Mouse (Mus musculus) adrenal gland, postnatal 10 days (tissue): ENCODE measurements around the gene Ankrd52. TPM values are rescaled to one million over a fixed set of nuclear protein-coding genes. Genes with fewer than 3 reads are reported as not detected.

Source experiments
- DNase-seq: peaks from one replicate; pipeline ENCODE4 v3.0.0; 2021; ENCODE audit warnings: mixed read lengths
- total RNA-seq, 2 experiments: library from RNA; stranded (reverse); gene quantifications; 2 replicates each; pipeline ENCODE4 v1.2.3; 2021

The Ankrd52 gene
- total RNA-seq, 2 experiments from 2014 or later = 53.3 to 57.8 TPM

DNA sequence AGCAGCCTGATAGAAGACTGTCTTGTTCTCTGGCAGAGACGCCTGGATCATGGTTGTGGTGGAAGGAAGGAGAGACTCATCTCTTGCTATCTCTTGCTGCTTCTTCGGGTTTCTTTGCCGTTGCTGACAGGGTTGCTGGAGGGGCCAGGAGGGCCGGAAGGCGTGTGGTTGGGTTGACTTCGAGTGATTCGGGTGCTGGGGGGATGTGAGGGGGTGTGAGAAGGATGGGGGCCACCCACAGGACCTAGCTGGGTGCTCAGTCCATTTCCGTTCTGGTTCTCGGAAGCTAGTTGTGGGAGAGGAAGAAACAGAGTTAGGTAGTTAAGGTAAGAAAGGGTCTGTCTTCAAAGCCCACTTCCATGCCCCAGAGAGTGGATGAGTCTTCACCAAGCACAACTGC, 24.7 kb downstream of the Ankrd52 start:
- no peak for DNase-seq

DNA sequence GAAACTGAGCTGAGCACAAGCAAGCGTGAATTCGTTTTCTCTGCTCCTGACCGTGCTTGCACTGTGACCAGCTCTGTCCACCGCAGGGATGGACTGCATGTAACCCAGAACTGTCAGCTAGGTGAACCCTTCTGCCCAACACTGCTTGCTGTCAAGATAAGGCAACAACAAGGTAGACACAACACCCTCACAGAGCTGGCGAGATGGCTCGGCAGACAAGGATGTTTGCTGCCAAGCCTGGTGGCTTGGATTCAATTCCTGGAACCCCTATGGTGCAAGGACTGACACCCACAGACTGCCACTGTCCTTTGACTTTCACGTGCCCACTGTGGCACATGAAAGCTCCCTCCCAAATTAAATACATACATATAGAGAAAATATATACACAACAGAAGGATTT, 27.0 kb downstream of the Ankrd52 start:
- no peak for DNase-seq

GRCm38 (mm10) chr10:128408591-128409535, 31.9 kb downstream of the Ankrd52 start:
- peak; percentile 38 for DNase-seq

GRCm38 (mm10) chr10:128409692-128410559, 33.0 kb downstream of the Ankrd52 start:
- peak; percentile 97 for DNase-seq

- DNase-seq = no peak
These were observed 33.6 kb downstream of the Ankrd52 start for GRCm38 (mm10) chr10:128410560-128410845.

GRCm38 (mm10) chr10:128411211-128412054, 34.5 kb downstream of the Ankrd52 start, which contains the start of the genes Nabp2 and Rnf41:
Gene Nabp2, minus strand, starts transcription at chr10:128411492.
Gene Rnf41, plus strand, starts transcription at chr10:128411657.
- peak; percentile 98 for DNase-seq

- DNase-seq = peak; percentile 58
These were observed 35.1 kb downstream of the Ankrd52 start for GRCm38 (mm10) chr10:128412055-128412381.

- DNase-seq = no peak
These were observed 35.6 kb downstream of the Ankrd52 start for GRCm38 (mm10) chr10:128412558-128412957.

DNA sequence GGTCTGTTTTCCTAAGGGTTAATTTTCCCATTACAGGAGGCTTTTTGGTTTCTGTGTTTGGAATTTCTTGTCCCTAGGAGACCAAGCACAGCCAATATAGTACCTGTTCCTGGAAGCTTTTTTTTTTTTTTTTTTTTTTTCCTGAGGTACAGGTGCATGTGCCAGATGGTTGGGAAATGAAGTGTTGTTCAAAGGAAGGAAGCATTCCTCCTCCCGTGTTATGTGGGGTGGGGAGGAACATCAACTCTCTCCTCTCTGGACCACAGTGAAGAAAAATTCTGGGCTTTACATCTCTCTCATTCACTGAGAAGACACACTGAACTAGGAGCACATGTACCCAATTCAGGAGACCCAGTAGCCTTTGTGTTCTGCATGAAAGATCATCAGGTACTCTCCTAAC, 36.2 kb downstream of the Ankrd52 start:
- no peak for DNase-seq

- DNase-seq = no peak
These were observed 37.9 kb downstream of the Ankrd52 start for GRCm38 (mm10) chr10:128414848-128415247.

GRCm38 (mm10) chr10:128422426-128422825, 45.5 kb downstream of the Ankrd52 start:
- no peak for DNase-seq

- DNase-seq = no peak
These were observed 47.7 kb downstream of the Ankrd52 start for GRCm38 (mm10) chr10:128424604-128425003.

DNA sequence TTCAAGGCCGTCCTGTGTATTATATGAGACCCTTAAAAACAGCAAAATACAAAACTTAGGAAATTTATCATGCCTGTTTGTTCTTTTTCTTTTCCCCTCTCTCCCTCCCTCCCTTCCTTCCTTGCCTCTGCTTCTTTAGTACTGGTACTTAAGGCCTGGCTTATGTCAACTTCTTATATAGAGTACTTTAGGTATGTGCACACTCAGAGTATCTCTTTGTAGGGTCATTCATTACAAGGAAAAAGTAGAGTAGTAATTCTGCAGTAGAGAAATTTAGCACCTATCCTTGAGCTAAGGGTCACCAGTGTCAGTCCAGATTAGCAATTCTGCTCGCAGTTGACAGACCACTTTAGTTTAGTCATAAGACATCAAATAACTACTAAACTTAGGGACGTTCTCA, 48.3 kb downstream of the Ankrd52 start:
- DNase-seq = no peak

DNA sequence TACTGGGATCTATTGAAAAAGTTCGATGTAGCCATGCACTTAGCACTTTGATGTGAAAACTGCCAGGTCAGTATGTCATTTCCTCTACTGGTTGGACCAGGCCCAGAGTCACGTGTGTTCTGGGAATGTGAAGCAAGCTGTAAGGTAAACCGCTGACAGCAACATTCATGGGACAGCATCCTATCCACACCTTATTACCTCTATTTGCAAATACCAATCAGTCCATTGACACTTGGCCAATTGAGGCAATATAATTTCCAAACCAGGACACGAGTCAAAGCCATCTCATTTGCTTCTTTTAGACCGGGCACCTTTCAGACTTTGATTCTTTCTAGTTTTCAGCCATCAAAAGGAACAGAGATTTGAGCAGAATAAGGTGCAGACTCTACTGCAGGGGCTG, 52.1 kb downstream of the Ankrd52 start:
- no peak for DNase-seq

DNA sequence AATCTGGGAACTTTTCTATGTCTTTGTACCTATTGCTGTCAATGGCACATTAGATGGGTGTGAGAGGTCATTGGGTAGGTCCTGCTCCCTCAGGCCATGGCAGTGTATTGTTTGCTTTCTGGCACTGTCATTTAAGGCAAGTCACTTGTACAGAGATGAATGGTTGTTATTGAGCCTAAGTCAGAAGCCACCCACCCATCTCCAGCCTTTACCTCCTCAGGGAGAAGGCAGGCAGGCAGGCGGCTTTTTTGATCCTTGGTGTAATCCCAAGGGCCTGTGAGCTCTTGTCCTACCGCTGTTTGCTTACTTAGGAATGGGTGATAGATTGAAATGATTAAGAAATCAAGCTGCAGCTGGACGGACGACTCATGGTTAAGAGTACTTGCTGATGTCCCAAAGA, 52.5 kb downstream of the Ankrd52 start:
- DNase-seq = no peak

- no peak for DNase-seq
These were observed 56.5 kb downstream of the Ankrd52 start for GRCm38 (mm10) chr10:128433417-128433816.

- DNase-seq = no peak
These were observed 57.8 kb downstream of the Ankrd52 start for GRCm38 (mm10) chr10:128434681-128435080.

DNA sequence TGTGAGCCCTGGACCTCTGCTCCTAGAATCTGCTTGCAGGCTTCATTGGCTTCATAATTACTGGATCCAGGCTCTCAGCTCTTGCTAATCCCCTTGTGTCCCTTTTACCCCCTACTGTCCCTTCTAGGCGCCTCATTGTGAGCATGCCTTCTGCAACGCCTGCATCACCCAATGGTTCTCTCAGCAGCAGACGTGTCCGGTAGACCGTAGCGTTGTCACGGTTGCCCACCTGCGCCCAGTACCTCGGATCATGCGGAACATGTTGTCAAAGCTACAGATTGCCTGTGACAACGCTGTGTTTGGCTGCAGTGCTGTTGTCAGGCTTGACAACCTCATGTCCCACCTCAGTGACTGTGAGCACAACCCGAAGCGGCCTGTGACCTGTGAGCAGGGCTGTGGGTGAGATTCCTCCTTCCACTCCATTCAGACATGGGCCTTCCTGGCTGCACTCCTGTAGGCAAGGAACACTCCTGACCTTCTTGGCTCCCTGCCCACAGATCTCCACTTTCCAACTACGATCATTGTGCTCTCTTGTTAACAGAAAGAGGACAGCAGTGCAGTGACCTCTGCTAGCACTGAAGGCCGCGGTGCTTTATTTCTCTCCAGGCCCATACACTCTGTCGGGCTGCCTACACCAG, 58.4 kb downstream of the Ankrd52 start:
- DNase-seq = peak; percentile 88

DNA sequence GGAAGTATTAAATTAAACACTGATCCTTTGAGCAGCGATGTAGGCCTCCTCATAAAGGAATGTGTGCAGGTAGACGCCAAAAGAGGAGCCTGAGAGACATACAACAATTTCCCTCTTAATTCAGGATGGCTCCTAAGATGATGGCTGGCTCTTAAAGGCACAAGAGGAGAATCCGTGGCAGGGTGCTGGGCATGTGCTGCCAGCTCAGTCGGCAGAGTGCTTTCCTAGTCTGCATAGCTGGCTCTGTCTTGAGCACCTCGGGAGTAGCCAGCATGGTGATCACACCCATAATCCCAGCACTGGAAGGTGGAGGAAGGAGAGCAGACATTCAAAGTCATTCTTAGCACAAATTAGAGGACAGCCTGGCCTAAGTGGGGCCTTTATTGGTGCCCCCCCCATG, 59.0 kb downstream of the Ankrd52 start:
- DNase-seq = no peak

DNA sequence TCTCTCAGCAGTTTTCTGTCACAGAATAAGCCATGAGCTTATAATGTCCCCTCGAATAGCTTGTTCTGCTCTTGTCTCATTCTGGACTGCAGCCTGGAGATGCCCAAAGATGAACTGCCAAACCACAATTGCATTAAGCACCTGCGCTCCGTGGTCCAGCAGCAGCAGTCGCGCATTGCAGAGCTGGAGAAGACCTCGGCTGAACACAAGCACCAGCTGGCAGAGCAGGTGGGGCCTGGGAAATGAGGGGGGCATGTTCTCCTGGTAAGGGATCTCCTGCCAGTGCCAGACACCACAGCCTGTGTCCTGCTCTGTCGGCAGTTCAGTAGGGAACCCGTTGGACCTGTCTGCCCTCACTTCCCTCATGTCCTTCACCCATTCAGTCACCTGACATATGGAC, 59.5 kb downstream of the Ankrd52 start:
- no peak for DNase-seq

GRCm38 (mm10) chr10:128438675-128439279, 61.9 kb downstream of the Ankrd52 start:
- no peak for DNase-seq
